Mouse (Mus musculus) lung, embryonic 14.5 days (tissue): ENCODE results near the gene Lgr6. TPM values are rescaled to one million over a fixed set of nuclear protein-coding genes. Genes with fewer than 3 reads are reported as not detected.

Experiments used
- ATAC-seq: fragments of 200-750 bp; cut with Nextera tagmentation; 2 replicates; pipeline ENCODE4 v1.8.0; 2017; ENCODE audit warnings: mild to moderate bottlenecking, moderate TSS enrichment, moderate library complexity; ENCODE audit not compliant: insufficient read depth
- DNase-seq: peaks from one replicate; pipeline ENCODE4 v3.0.0-alpha.2; 2015
- H3K27ac ChIP-seq: fragments of 300-500 bp; sonication (generic); 2 replicates; pipeline ENCODE4 v1.5.1; 2014; ENCODE audit warnings: low read depth, mild to moderate bottlenecking, moderate library complexity
- H3K27me3 ChIP-seq: fragments of 300-500 bp; sonication (generic); 2 replicates; pipeline ENCODE4 v1.6.1; 2014; ENCODE audit warnings: low read length, control low read depth; ENCODE audit not compliant: insufficient read depth
- H3K36me3 ChIP-seq: fragments of 300-500 bp; sonication (generic); 2 replicates; pipeline ENCODE4 v1.6.1; 2014; ENCODE audit warnings: control low read depth; ENCODE audit not compliant: insufficient read depth
- H3K4me1 ChIP-seq: fragments of 300-500 bp; sonication (generic); 2 replicates; pipeline ENCODE4 v1.6.1; 2014; ENCODE audit warnings: antibody characterized with exemption, control low read depth; ENCODE audit not compliant: insufficient read depth
- H3K4me2 ChIP-seq: fragments of 300-500 bp; sonication (generic); 2 replicates; pipeline ENCODE4 v1.6.1; 2014; ENCODE audit warnings: mild to moderate bottlenecking
- H3K4me3 ChIP-seq: fragments of 300-500 bp; sonication (generic); 2 replicates; pipeline ENCODE4 v1.5.1; 2014; ENCODE audit warnings: low read depth, low read length
- H3K9ac ChIP-seq: fragments of 300-500 bp; sonication (generic); 2 replicates; pipeline ENCODE4 v1.6.1; 2014
- H3K9me3 ChIP-seq: fragments of 300-500 bp; sonication (generic); 2 replicates; pipeline ENCODE4 v1.6.1; 2016; ENCODE audit warnings: low read depth, low read length, control low read depth
- CTCF ChIP-seq: IDR thresholded peaks from 2 replicates; pipeline ENCODE4 v1.5.1; 2016; ENCODE audit warnings: antibody characterized with exemption, low read depth
- WGBS: fragments of 180-500 bp; shearing (Covaris S2); extraction: QIAGEN DNeasy Blood & Tissue Kit; methylation state at CpG from one replicate; pipeline ENCODE4 v1.1.7; 2014; 5-methylcytosine and 5-hydroxymethylcytosine counted together
- polyA plus RNA-seq: library from polyadenylated mRNA; unstranded; fragments of >200 nt; fragmentation: Nextera tagmentation; extraction: Ambion mirVana; gene quantifications from 2 replicates; pipeline ENCODE4 v1.2.1, GENCODE M21; 2014

Lgr6 gene
- polyA plus RNA-seq, 1 experiment from 2014 or later = 11.1 TPM

GRCm38 (mm10) chr1:135000527-135000926, 104.5 kb downstream of the Lgr6 start:
- 66% methylated on average over 9 of the region's 9 CpGs for WGBS

GRCm38 (mm10) chr1:134998231-134998630, 106.8 kb downstream of the Lgr6 start:
- Histone ChIP-seq H3K4me3 (no peak overlapping the region), H3K9ac (no peak overlapping the region), H3K4me1 (no peaks in the 10 kb centered on the region), H3K9me3 (no peaks in the 10 kb centered on the region), H3K27ac (no peak overlapping the region), H3K4me2 (no peak overlapping the region), H3K27me3 (no peaks in the 10 kb centered on the region), H3K36me3 (no peaks in the 10 kb centered on the region)
- ATAC-seq (no peak), DNase-seq (no peak)
- 81% methylated on average over 8 of the region's 8 CpGs for WGBS
- TF ChIP-seq CTCF = no peak

More at GRCm38 (mm10) chr1:135000527-135000926, 104.5 kb downstream of the Lgr6 start:
- H3K27ac ChIP-seq = no peak overlapping the region
- no peak for DNase-seq
- H3K9me3 ChIP-seq = no peaks in the 10 kb centered on the region
- H3K4me2 ChIP-seq = no peak overlapping the region
- ATAC-seq = no peak
- no peak for TF ChIP-seq CTCF
- no peaks in the 10 kb centered on the region for H3K36me3 ChIP-seq
- no peaks in the 10 kb centered on the region for H3K27me3 ChIP-seq
- H3K9ac ChIP-seq = no peak overlapping the region
- no peaks in the 10 kb centered on the region for H3K4me1 ChIP-seq
- H3K4me3 ChIP-seq = no peak overlapping the region

- H3K27ac ChIP-seq = no peak overlapping the region
- 48% methylated on average over 5 of the region's 5 CpGs for WGBS
- no peak for ATAC-seq
These were observed 107.5 kb downstream of the Lgr6 start for GRCm38 (mm10) chr1:134997568-134997967.

GRCm38 (mm10) chr1:134996471-134996870, 108.6 kb downstream of the Lgr6 start:
- Histone ChIP-seq H3K9me3 (no peaks in the 10 kb centered on the region), H3K27me3 (0 out of 2 replicates have a peak, but pooled peaks cover 5% of the 10 kb centered on the region), H3K36me3 (no peaks in the 10 kb centered on the region), H3K4me3 (no peak overlapping the region), H3K9ac (no peak overlapping the region), H3K4me1 (no peaks in the 10 kb centered on the region), H3K4me2 (no peak overlapping the region), H3K27ac (no peak overlapping the region)
- no peak for TF ChIP-seq CTCF
- DNase-seq = no peak
- 78% methylated on average over 7 of the region's 7 CpGs for WGBS
- ATAC-seq = no peak

More at GRCm38 (mm10) chr1:134997568-134997967, 107.5 kb downstream of the Lgr6 start:
- no peak for TF ChIP-seq CTCF
- DNase-seq = no peak
- no peak overlapping the region for H3K4me2 ChIP-seq
- no peak overlapping the region for H3K4me3 ChIP-seq
- H3K9me3 ChIP-seq = no peaks in the 10 kb centered on the region
- no peaks in the 10 kb centered on the region for H3K27me3 ChIP-seq
- H3K9ac ChIP-seq = no peak overlapping the region
- H3K4me1 ChIP-seq = no peaks in the 10 kb centered on the region
- no peaks in the 10 kb centered on the region for H3K36me3 ChIP-seq

- 19% methylated on average over 1 of the region's 1 CpGs for whole genome bisulfite sequencing
- no peak overlapping the region for H3K4me2 ChIP-seq
- DNase-seq = no peak
These were observed 109.1 kb downstream of the Lgr6 start for GRCm38 (mm10) chr1:134995954-134996353.

GRCm38 (mm10) chr1:134995437-134995836, 109.6 kb downstream of the Lgr6 start:
- DNase-seq (no peak), ATAC-seq (no peak)
- 0 out of 2 replicates have a peak, but pooled peaks cover 5% of the 10 kb centered on the region for H3K27me3 ChIP-seq
- H3K9ac ChIP-seq = no peak overlapping the region
- H3K4me1 ChIP-seq = no peaks in the 10 kb centered on the region
- TF ChIP-seq CTCF = no peak
- H3K36me3 ChIP-seq = no peaks in the 10 kb centered on the region
- no peak overlapping the region for H3K27ac ChIP-seq
- 68% methylated on average over 4 of the region's 4 CpGs for WGBS
- H3K4me2 ChIP-seq = no peak overlapping the region
- H3K4me3 ChIP-seq = no peak overlapping the region
- no peaks in the 10 kb centered on the region for H3K9me3 ChIP-seq

More at GRCm38 (mm10) chr1:134995954-134996353, 109.1 kb downstream of the Lgr6 start:
- H3K36me3 ChIP-seq = no peaks in the 10 kb centered on the region
- no peaks in the 10 kb centered on the region for H3K4me1 ChIP-seq
- no peak for TF ChIP-seq CTCF
- no peak overlapping the region for H3K9ac ChIP-seq
- H3K4me3 ChIP-seq = no peak overlapping the region
- ATAC-seq = no peak
- no peaks in the 10 kb centered on the region for H3K9me3 ChIP-seq
- no peak overlapping the region for H3K27ac ChIP-seq
- 0 out of 2 replicates have a peak, but pooled peaks cover 5% of the 10 kb centered on the region for H3K27me3 ChIP-seq

- no peak for TF ChIP-seq CTCF
- H3K9ac ChIP-seq = no peak overlapping the region
- ATAC-seq = no peak
- no peaks in the 10 kb centered on the region for H3K9me3 ChIP-seq
- H3K4me2 ChIP-seq = no peak overlapping the region
- no peak overlapping the region for H3K27ac ChIP-seq
- H3K27me3 ChIP-seq = 0 out of 2 replicates have a peak, but pooled peaks cover 8% of the 10 kb centered on the region
- H3K36me3 ChIP-seq = no peaks in the 10 kb centered on the region
- no peaks in the 10 kb centered on the region for H3K4me1 ChIP-seq
- no peak for DNase-seq
- H3K4me3 ChIP-seq = no peak overlapping the region
- whole genome bisulfite sequencing = 66% methylated on average over 3 of the region's 3 CpGs
These were observed 110.3 kb downstream of the Lgr6 start for GRCm38 (mm10) chr1:134994739-134995138.
